Mouse (Mus musculus) cerebellum, adult 9-10 months (tissue): ENCODE results near the gene Mrpl23.
A peak's percentile ranks its signal among the peaks of the same experiment; 100 is the strongest.

ENCODE experiments used
- DNase-seq: peaks from one replicate; pipeline ENCODE4 v3.0.0; 2022

Mrpl23 gene

GRCm38 (mm10) chr7:142523200-142523990 is 9.1 kb upstream of the Mrpl23 start:
- no peak for DNase-seq

- DNase-seq, result no peak
Measured at GRCm38 (mm10) chr7:142525342-142526178, 6.9 kb upstream of the Mrpl23 start.

GRCm38 (mm10) chr7:142529350-142529749 is 3.1 kb upstream of the Mrpl23 start:
- DNase-seq, result no peak

- DNase-seq, result no peak
Measured at GRCm38 (mm10) chr7:142531973-142532521, 439 bp upstream of the Mrpl23 start.

GRCm38 (mm10) chr7:142533059-142533855 is 771 bp downstream of the Mrpl23 start:
- peak; percentile 87 for DNase-seq

GRCm38 (mm10) chr7:142535116-142535515 is 2.6 kb downstream of the Mrpl23 start:
- no peak for DNase-seq

GRCm38 (mm10) chr7:142535832-142536231 is 3.3 kb downstream of the Mrpl23 start:
- DNase-seq, result no peak

- DNase-seq, result no peak
Measured at GRCm38 (mm10) chr7:142537181-142537580, 4.7 kb downstream of the Mrpl23 start.

GRCm38 (mm10) chr7:142537879-142538278 is 5.4 kb downstream of the Mrpl23 start:
- DNase-seq, result peak; percentile 67

GRCm38 (mm10) chr7:142538291-142538690 is 5.8 kb downstream of the Mrpl23 start:
- no peak for DNase-seq

- no peak for DNase-seq
Measured at GRCm38 (mm10) chr7:142538766-142539165, 6.3 kb downstream of the Mrpl23 start.

- DNase-seq, result no peak
Measured at GRCm38 (mm10) chr7:142539828-142540227, 7.3 kb downstream of the Mrpl23 start.

GRCm38 (mm10) chr7:142542771-142543303 is 10.4 kb downstream of the Mrpl23 start:
- no peak for DNase-seq

- no peak for DNase-seq
Measured at GRCm38 (mm10) chr7:142545967-142546366, 13.5 kb downstream of the Mrpl23 start.

- no peak for DNase-seq
Measured at GRCm38 (mm10) chr7:142547874-142548273, 15.4 kb downstream of the Mrpl23 start.

- no peak for DNase-seq
Measured at GRCm38 (mm10) chr7:142548706-142549105, 16.2 kb downstream of the Mrpl23 start.

- peak; percentile 92 for DNase-seq
Measured at GRCm38 (mm10) chr7:142549941-142550763, 17.7 kb downstream of the Mrpl23 start.

- DNase-seq, result no peak
Measured at GRCm38 (mm10) chr7:142550935-142551373, 18.5 kb downstream of the Mrpl23 start.

GRCm38 (mm10) chr7:142551691-142552090 is 19.2 kb downstream of the Mrpl23 start:
- DNase-seq, result no peak

- DNase-seq, result no peak
Measured at GRCm38 (mm10) chr7:142552591-142553416, 20.3 kb downstream of the Mrpl23 start.
